In the genomic region with DNA sequence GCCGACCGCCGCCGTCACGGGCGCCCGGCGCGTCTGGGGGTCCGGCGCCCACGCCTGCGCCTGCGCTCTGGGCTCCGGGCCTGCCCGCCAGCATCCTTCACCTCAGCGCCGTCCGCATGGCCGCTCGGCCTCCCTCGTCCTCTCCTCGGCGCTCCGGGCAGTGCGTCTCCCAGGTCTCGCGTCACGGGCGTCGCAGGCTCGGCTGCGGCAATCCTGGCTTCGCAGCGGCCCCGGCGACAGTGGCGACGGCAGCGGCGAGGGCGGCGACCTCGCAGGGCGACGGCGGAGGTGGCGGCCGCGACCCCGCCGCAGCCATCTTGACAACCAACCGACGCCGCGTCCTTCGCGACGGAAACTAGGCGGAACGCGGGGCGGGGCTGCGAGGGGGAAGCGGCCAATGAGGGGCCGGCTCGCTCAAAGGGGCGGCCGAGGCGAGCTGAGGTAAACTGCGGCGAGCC, we compare ENCODE assay signal across 8 mouse cellular contexts. TPM values are rescaled to one million over a fixed set of nuclear protein-coding genes. Genes with fewer than 3 reads are reported as not detected.
DNase-seq lines count a peak whose midpoint lies in the region; ATAC-seq and TF ChIP-seq lines count a peak whose summit lies in the region.

A gene (minus strand): TSS at position 178 of the 458 bp plus-strand sequence.

- H3K4me2 ChIP-seq in embryonic facial prominence, embryonic 13.5 days: peak within 1 kb of the TSS; percentile 76
- peak within 1 kb of the TSS; percentile 60 for H3K4me2 ChIP-seq in limb, embryonic 12.5 days
- peak within 1 kb of the TSS; percentile 50 for H3K4me2 ChIP-seq in midbrain, embryonic 13.5 days (replicated peaks)

- no peaks in the 10 kb centered on the region for H3K27me3 ChIP-seq in embryonic facial prominence, embryonic 13.5 days
- no peaks in the 10 kb centered on the region for H3K27me3 ChIP-seq in heart, embryonic 10.5 days (ENCODE audit: insufficient read depth, poor library complexity, severe bottlenecking)
- no peaks in the 10 kb centered on the region for H3K27me3 ChIP-seq in limb, embryonic 12.5 days
- no peaks in the 10 kb centered on the region for H3K27me3 ChIP-seq in midbrain, embryonic 13.5 days

- H3K4me1 ChIP-seq in bone marrow macrophage, adult 2 months (ENCODE audit: control insufficient read depth, insufficient read depth, low read length): no peaks in the 10 kb centered on the region
- H3K4me1 ChIP-seq in embryonic facial prominence, embryonic 13.5 days: peaks cover 5% of the 10 kb centered on the region; the same call in 1 of the 2 replicates
- no peaks in the 10 kb centered on the region for H3K4me1 ChIP-seq in heart, embryonic 10.5 days
- H3K4me1 ChIP-seq in limb, embryonic 12.5 days (replicated peaks): no peaks in the 10 kb centered on the region
- peaks cover 5% of the 10 kb centered on the region for H3K4me1 ChIP-seq in midbrain, embryonic 13.5 days (replicated peaks)

- H3K9me3 ChIP-seq in embryonic facial prominence, embryonic 13.5 days: no peaks in the 10 kb centered on the region
- H3K9me3 ChIP-seq in heart, embryonic 10.5 days: no peaks in the 10 kb centered on the region
- H3K9me3 ChIP-seq in limb, embryonic 12.5 days: no peaks in the 10 kb centered on the region
- no peaks in the 10 kb centered on the region for H3K9me3 ChIP-seq in midbrain, embryonic 13.5 days

- no peak for TF ChIP-seq CTCF in bone marrow macrophage, adult 2 months (IDR thresholded peaks at IDR 0.05; ENCODE audit: low read depth, low read length)

- peak; percentile 93 for ATAC-seq in embryonic facial prominence, embryonic 13.5 days (ENCODE audit: insufficient number of reproducible peaks, insufficient read depth, low FRiP score, low TSS enrichment, low read depth)
- ATAC-seq in limb, embryonic 12.5 days (ENCODE audit: insufficient number of reproducible peaks, insufficient read depth, low FRiP score, low TSS enrichment, low read depth): peak; percentile 98
- peak; percentile 99 for ATAC-seq in midbrain, embryonic 13.5 days

- no peak for TF ChIP-seq POLR2A in bone marrow macrophage, adult 2 months (IDR thresholded peaks at IDR 0.05; ENCODE audit: borderline replicate concordance, low read depth, low read length)

- H3K4me3 ChIP-seq in bone marrow macrophage, adult 2 months (ENCODE audit: insufficient read depth, low read length): peak within 1 kb of the TSS; percentile 47
- peak within 1 kb of the TSS; percentile 70 for H3K4me3 ChIP-seq in embryonic facial prominence, embryonic 13.5 days
- H3K4me3 ChIP-seq in heart, embryonic 10.5 days: peak within 1 kb of the TSS; percentile 91
- peak within 1 kb of the TSS; percentile 80 for H3K4me3 ChIP-seq in limb, embryonic 12.5 days (replicated peaks)
- peak within 1 kb of the TSS; percentile 78 for H3K4me3 ChIP-seq in midbrain, embryonic 13.5 days (replicated peaks)

- H3K36me3 ChIP-seq in embryonic facial prominence, embryonic 13.5 days: no peaks in the 10 kb centered on the region
- H3K36me3 ChIP-seq in heart, embryonic 10.5 days: no peaks in the 10 kb centered on the region
- no peaks in the 10 kb centered on the region for H3K36me3 ChIP-seq in limb, embryonic 12.5 days
- H3K36me3 ChIP-seq in midbrain, embryonic 13.5 days: no peaks in the 10 kb centered on the region

- WGBS in embryonic facial prominence, embryonic 13.5 days: under 1% methylated on average over 58 of the region's 72 CpGs
- WGBS in heart, embryonic 10.5 days: under 1% methylated on average over 67 of the region's 72 CpGs
- WGBS in limb, embryonic 12.5 days: under 1% methylated on average over 72 of the region's 72 CpGs
- under 1% methylated on average over 69 of the region's 72 CpGs for WGBS in midbrain, embryonic 13.5 days

- peak within 1 kb of the TSS; percentile 70 for H3K9ac ChIP-seq in embryonic facial prominence, embryonic 13.5 days
- H3K9ac ChIP-seq in limb, embryonic 12.5 days (replicated peaks): peak within 1 kb of the TSS; percentile 66
- peak within 1 kb of the TSS; percentile 68 for H3K9ac ChIP-seq in midbrain, embryonic 13.5 days (replicated peaks)

- peak; percentile 93 for DNase-seq in heart, embryonic 10.5 days (ENCODE audit: low spot score)
- DNase-seq in kidney, adult 9 months: peak; percentile 83
- peak; percentile 14 for DNase-seq in spleen, adult 12 weeks (ENCODE audit: low spot score)
- no peak for DNase-seq in MN1 (ENCODE audit: low spot score)

- H3K27ac ChIP-seq in bone marrow macrophage, adult 2 months (ENCODE audit: insufficient read depth, low read depth, low read length): no peak within 1 kb of the TSS
- no peak within 1 kb of the TSS for H3K27ac ChIP-seq in embryonic facial prominence, embryonic 13.5 days
- H3K27ac ChIP-seq in heart, embryonic 10.5 days: peak within 1 kb of the TSS; percentile 78
- H3K27ac ChIP-seq in limb, embryonic 12.5 days: no peak within 1 kb of the TSS
- H3K27ac ChIP-seq in midbrain, embryonic 13.5 days: peak within 1 kb of the TSS; percentile 61; the same call in 1 of the 2 replicates

RNA-seq across cellular contexts. Expression of the gene that starts here (rescaled TPM):
- polyA plus RNA-seq in bone marrow macrophage, adult 2 months (2012; ENCODE audit: insufficient read depth, insufficient read length, missing spikeins): not detected in 2 replicates
- 2.2 and 2.6 TPM in 2 replicates for polyA plus RNA-seq in embryonic facial prominence, embryonic 13.5 days (2015; fragmentation: Nextera tagmentation; extraction: Ambion mirVana)
- 2.1 and 2.6 TPM in 2 replicates for polyA plus RNA-seq in heart, embryonic 10.5 days (2016; fragmentation: Nextera tagmentation; extraction: Ambion mirVana)
- polyA plus RNA-seq in limb, embryonic 12.5 days (2016; fragmentation: Nextera tagmentation; extraction: Ambion mirVana): 3.1 and 4.2 TPM in 2 replicates
- 3.3 and 3.8 TPM in 2 replicates for polyA plus RNA-seq in midbrain, embryonic 13.5 days (2015; fragmentation: Nextera tagmentation; extraction: Ambion mirVana)

Comparison
In these comparisons a context has a peak if more than half of its experiments do, and no peak if none do; other contexts are left out.
1. H3K27ac ChIP-seq: peak in heart, embryonic 10.5 days (single experiment) and midbrain, embryonic 13.5 days (single experiment); none in bone marrow macrophage, adult 2 months (single experiment), embryonic facial prominence, embryonic 13.5 days (single experiment) and limb, embryonic 12.5 days (single experiment).
2. Peak in every context shown above with its lines, with median percentiles within 50 percentile points of each other: H3K4me3 ChIP-seq, ATAC-seq, H3K4me2 ChIP-seq and H3K9ac ChIP-seq.